Mouse (Mus musculus) stomach, postnatal 0 days (tissue): ENCODE data around the gene Smarcd3. TPM values are rescaled to one million over a fixed set of nuclear protein-coding genes. Genes with fewer than 3 reads are reported as not detected.

ENCODE experiments used
- ATAC-seq: fragments of 200-750 bp; cut with Nextera tagmentation; 2 replicates; pipeline ENCODE4 v1.8.0; 2017; ENCODE audit not compliant: low FRiP score, low TSS enrichment
- DNase-seq: peaks from one replicate; pipeline ENCODE4 v3.0.0-alpha.2; 2016; ENCODE audit warnings: low spot score
- H3K27ac ChIP-seq: fragments of 300-500 bp; sonication (generic); replicated peaks from 2 replicates; pipeline ENCODE4 v1.5.1; 2014; ENCODE audit warnings: mild to moderate bottlenecking, control low read depth
- H3K27me3 ChIP-seq: fragments of 300-500 bp; sonication (generic); 2 replicates; pipeline ENCODE4 v1.6.1; 2014; ENCODE audit warnings: low read length; ENCODE audit not compliant: control insufficient read depth, insufficient read depth
- H3K36me3 ChIP-seq: fragments of 300-500 bp; sonication (generic); 2 replicates; pipeline ENCODE4 v1.6.1; 2014; ENCODE audit warnings: low read length, mixed read lengths; ENCODE audit not compliant: control insufficient read depth, insufficient read depth
- H3K4me1 ChIP-seq: fragments of 300-500 bp; sonication (generic); replicated peaks from 2 replicates; pipeline ENCODE4 v1.6.1; 2014; ENCODE audit warnings: antibody characterized with exemption; ENCODE audit not compliant: control insufficient read depth, insufficient read depth
- H3K4me2 ChIP-seq: fragments of 300-500 bp; sonication (generic); replicated peaks from 2 replicates; pipeline ENCODE4 v1.6.1; 2014; ENCODE audit warnings: low read depth, mild to moderate bottlenecking, control low read depth, moderate library complexity
- H3K4me3 ChIP-seq: fragments of 300-500 bp; sonication (generic); 2 replicates; pipeline ENCODE4 v1.5.1; 2014; ENCODE audit warnings: low read depth, low read length, control low read depth
- H3K9ac ChIP-seq: fragments of 300-500 bp; sonication (generic); 2 replicates; pipeline ENCODE4 v1.6.1; 2014; ENCODE audit warnings: mild to moderate bottlenecking, low read length, control low read depth, mixed read lengths
- H3K9me3 ChIP-seq: fragments of 300-500 bp; sonication (generic); 2 replicates; pipeline ENCODE4 v1.6.1; 2016; ENCODE audit warnings: low read length; ENCODE audit not compliant: control insufficient read depth
- CTCF ChIP-seq: IDR thresholded peaks from 2 replicates; pipeline ENCODE4 v1.5.1; 2016; ENCODE audit warnings: antibody characterized with exemption, low read depth, mild to moderate bottlenecking, moderate library complexity
- EP300 ChIP-seq: optimal IDR thresholded peaks from 2 replicates; pipeline ENCODE3; 2016; ENCODE audit warnings: antibody characterized with exemption
- WGBS: fragments of 180-500 bp; shearing (Covaris S2); extraction: QIAGEN DNeasy Blood & Tissue Kit; methylation state at CpG from one replicate; pipeline ENCODE4 v1.1.7; 2014; 5-methylcytosine and 5-hydroxymethylcytosine counted together
- polyA plus RNA-seq: library from polyadenylated mRNA; unstranded; fragments of >200 nt; fragmentation: Nextera tagmentation; extraction: Ambion mirVana; gene quantifications from 2 replicates; pipeline ENCODE4 v1.2.1, GENCODE M21; 2015

Smarcd3 gene
- polyA plus RNA-seq, 1 experiment from 2014 or later, result 13.3 TPM

GRCm38 (mm10) chr5:24597901-24598569, 26.2 kb downstream of the Smarcd3 start:
- DNase-seq (no peak), ATAC-seq (no peak)
- no peak for TF ChIP-seq EP300
- TF ChIP-seq CTCF, result no peak
- WGBS, result 30% methylated on average over 14 of the region's 15 CpGs
- Histone ChIP-seq H3K27me3 (no peaks in the 10 kb centered on the region), H3K9ac (peak overlapping the region; percentile 61), H3K4me1 (peaks cover 2% of the 10 kb centered on the region), H3K27ac (no peak overlapping the region), H3K4me2 (peak overlapping the region; percentile 89), H3K4me3 (peak overlapping the region; percentile 47), H3K36me3 (peaks cover 7% of the 10 kb centered on the region; the same call in 1 of the 2 replicates), H3K9me3 (no peaks in the 10 kb centered on the region)

GRCm38 (mm10) chr5:24597221-24597728, 26.9 kb downstream of the Smarcd3 start:
- DNase-seq, result peak; percentile 83
- Histone ChIP-seq H3K4me2 (no peak overlapping the region), H3K4me3 (no peak overlapping the region), H3K27me3 (no peaks in the 10 kb centered on the region), H3K9me3 (no peaks in the 10 kb centered on the region), H3K36me3 (peaks cover 9% of the 10 kb centered on the region; the same call in 1 of the 2 replicates), H3K27ac (0 out of 2 replicates have a peak overlapping the region, but pooled peaks have one; percentile 9), H3K4me1 (peaks cover 2% of the 10 kb centered on the region; the same call in 1 of the 2 replicates), H3K9ac (no peak overlapping the region)
- WGBS, result 58% methylated on average over 2 of the region's 2 CpGs
- peak; percentile 37; the same call in 1 of the 2 replicates for ATAC-seq
- TF ChIP-seq CTCF (peak; percentile 85), EP300 (no peak)

- ATAC-seq, result no peak
- no peaks in the 10 kb centered on the region for H3K27me3 ChIP-seq
- H3K9me3 ChIP-seq, result no peaks in the 10 kb centered on the region
- no peak overlapping the region for H3K4me3 ChIP-seq
- TF ChIP-seq EP300 (no peak), CTCF (no peak)
- no peak overlapping the region for H3K4me2 ChIP-seq
- no peak for DNase-seq
- WGBS, result 41% methylated on average over 11 of the region's 11 CpGs
- H3K4me1 ChIP-seq, result peaks cover 2% of the 10 kb centered on the region; the same call in 1 of the 2 replicates
- H3K27ac ChIP-seq, result 0 out of 2 replicates have a peak overlapping the region, but pooled peaks have one; percentile 9
- H3K9ac ChIP-seq, result no peak overlapping the region
- H3K36me3 ChIP-seq, result peaks cover 15% of the 10 kb centered on the region; the same call in 1 of the 2 replicates
Measured at GRCm38 (mm10) chr5:24596519-24597171, 27.6 kb downstream of the Smarcd3 start.

- TF ChIP-seq EP300 (no peak), CTCF (no peak; the same call in 1 of the 2 replicates)
- Histone ChIP-seq H3K4me2 (no peak overlapping the region), H3K27ac (no peak overlapping the region), H3K9me3 (no peaks in the 10 kb centered on the region), H3K4me3 (no peak overlapping the region), H3K4me1 (peaks cover 2% of the 10 kb centered on the region; the same call in 1 of the 2 replicates), H3K36me3 (peaks cover 15% of the 10 kb centered on the region; the same call in 1 of the 2 replicates), H3K27me3 (no peaks in the 10 kb centered on the region), H3K9ac (no peak overlapping the region)
- DNase-seq (no peak), ATAC-seq (no peak)
- WGBS, result 77% methylated on average over 14 of the region's 14 CpGs
Measured at GRCm38 (mm10) chr5:24595786-24596380, 28.3 kb downstream of the Smarcd3 start.

GRCm38 (mm10) chr5:24595261-24595660, 28.9 kb downstream of the Smarcd3 start:
- DNase-seq, result no peak
- ATAC-seq, result no peak
- peaks cover 2% of the 10 kb centered on the region; the same call in 1 of the 2 replicates for H3K4me1 ChIP-seq
- H3K9me3 ChIP-seq, result no peaks in the 10 kb centered on the region
- TF ChIP-seq EP300 (no peak), CTCF (no peak)
- H3K36me3 ChIP-seq, result peaks cover 15% of the 10 kb centered on the region; the same call in 1 of the 2 replicates
- no peak overlapping the region for H3K4me3 ChIP-seq
- no peak overlapping the region for H3K27ac ChIP-seq
- no peak overlapping the region for H3K9ac ChIP-seq
- H3K4me2 ChIP-seq, result no peak overlapping the region
- no peaks in the 10 kb centered on the region for H3K27me3 ChIP-seq
- WGBS, result 87% methylated on average over 5 of the region's 5 CpGs
